Mouse (Mus musculus) MEL-GATA-1-ER (cell line): ENCODE measurements around the gene Camsap2.

ENCODE experiments used
- DNase-seq: peaks from one replicate; pipeline ENCODE4 v3.0.0-alpha.2; 2012; ENCODE audit warnings: low read depth; ENCODE audit errors: extremely low read depth

The Camsap2 gene

GRCm38 (mm10) chr1:136345454-136346372 lies at the start of gene Camsap2:
Gene Camsap2 (minus strand): TSS chr1:136346104.
- peak; percentile 62 for DNase-seq

- DNase-seq = peak; percentile 35
Measured at GRCm38 (mm10) chr1:136395073-136395472, 49.2 kb upstream of the Camsap2 start.

- peak; percentile 44 for DNase-seq
Measured at GRCm38 (mm10) chr1:136394506-136394905, 48.6 kb upstream of the Camsap2 start.

DNA sequence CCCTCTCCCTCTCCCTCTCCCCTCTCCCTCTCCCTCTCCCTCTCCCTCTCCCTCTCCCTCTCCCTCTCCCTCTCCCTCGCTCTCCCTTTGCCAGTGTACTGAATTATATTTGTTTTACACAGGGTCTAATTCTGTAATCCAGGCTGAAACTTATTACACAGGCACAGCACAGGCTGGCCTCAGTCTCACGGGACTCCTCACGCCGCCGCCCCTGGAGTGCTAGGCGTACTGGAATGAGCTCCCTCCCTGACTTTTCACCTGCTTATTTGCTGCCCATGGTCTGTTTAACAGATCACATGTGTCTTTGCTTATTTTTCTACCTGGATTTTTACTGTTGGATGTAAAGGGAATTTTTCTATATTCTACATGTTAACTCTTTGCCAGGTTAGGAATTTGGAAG lies 41.0 kb upstream of the Camsap2 start:
- no peak for DNase-seq

GRCm38 (mm10) chr1:136381583-136381982 lies 35.7 kb upstream of the Camsap2 start:
- DNase-seq = no peak

- no peak for DNase-seq
Measured at GRCm38 (mm10) chr1:136381169-136381568, 35.3 kb upstream of the Camsap2 start.

GRCm38 (mm10) chr1:136380606-136381005 lies 34.7 kb upstream of the Camsap2 start:
- no peak for DNase-seq

- DNase-seq = no peak
Measured at GRCm38 (mm10) chr1:136380161-136380560, 34.3 kb upstream of the Camsap2 start.

GRCm38 (mm10) chr1:136379261-136379660 lies 33.4 kb upstream of the Camsap2 start:
- no peak for DNase-seq

DNA sequence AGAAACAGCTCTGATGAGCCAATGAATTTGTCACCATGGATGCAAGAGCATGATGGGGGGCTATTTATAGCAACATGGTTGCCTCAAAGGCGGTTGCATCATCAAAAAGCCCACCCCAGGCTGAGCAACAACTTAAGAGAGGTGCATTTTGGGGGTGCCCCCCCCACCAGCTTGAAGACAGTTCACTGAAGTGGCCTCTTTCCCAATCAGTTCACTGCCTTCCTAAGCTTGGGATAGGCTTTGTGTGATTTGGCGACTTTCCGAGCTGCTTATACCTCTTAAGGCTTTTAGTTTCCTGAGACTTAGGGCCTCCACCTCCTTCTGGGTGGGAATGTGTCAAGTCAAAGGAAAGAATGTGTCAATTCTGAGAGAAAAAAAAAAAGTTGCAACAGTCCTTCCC lies 20.1 kb upstream of the Camsap2 start:
- DNase-seq = no peak

- no peak for DNase-seq
Measured at GRCm38 (mm10) chr1:136364711-136365110, 18.8 kb upstream of the Camsap2 start.

GRCm38 (mm10) chr1:136363035-136363434 lies 17.1 kb upstream of the Camsap2 start:
- no peak for DNase-seq

GRCm38 (mm10) chr1:136362567-136362966 lies 16.7 kb upstream of the Camsap2 start:
- DNase-seq = no peak

DNA sequence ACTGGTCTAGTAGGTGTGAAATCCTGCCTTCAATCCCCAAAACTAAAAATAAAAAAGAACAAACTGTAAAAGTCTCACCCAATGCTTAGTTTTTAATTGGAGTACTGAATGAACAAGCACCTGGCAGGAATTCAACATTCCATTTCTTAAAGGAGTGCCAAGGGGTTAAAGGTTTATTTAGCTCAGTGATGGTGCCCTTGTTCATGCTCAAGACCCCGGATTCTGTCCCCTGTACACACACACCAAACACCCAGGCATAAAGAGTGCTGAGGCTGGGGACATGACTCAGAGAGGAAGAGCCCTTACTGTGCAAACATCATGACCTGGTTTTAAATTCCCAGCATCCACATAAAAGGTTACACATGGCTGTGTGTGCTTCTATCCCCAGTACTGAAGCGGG lies 15.5 kb upstream of the Camsap2 start:
- DNase-seq = no peak

DNA sequence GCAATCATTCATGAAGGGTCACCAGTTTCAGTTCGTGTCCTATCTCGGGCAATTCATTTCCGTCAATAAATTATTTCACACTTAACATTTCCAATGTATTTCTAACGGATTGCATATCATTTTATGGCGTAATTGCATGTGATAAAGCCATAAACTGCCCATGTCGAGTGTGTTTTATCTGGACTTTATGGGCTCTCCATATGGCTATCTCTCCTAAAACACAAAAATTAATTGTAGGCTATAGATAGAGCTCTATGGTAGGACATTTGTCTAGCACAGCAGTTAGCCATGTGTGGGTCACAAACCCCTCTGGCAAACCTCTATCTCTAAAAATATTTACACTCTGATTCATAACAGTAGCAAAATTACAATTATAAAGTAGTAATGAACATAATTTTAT lies 15.0 kb upstream of the Camsap2 start:
- DNase-seq = no peak

GRCm38 (mm10) chr1:136358841-136359360 lies 13.0 kb upstream of the Camsap2 start:
- DNase-seq = no peak

DNA sequence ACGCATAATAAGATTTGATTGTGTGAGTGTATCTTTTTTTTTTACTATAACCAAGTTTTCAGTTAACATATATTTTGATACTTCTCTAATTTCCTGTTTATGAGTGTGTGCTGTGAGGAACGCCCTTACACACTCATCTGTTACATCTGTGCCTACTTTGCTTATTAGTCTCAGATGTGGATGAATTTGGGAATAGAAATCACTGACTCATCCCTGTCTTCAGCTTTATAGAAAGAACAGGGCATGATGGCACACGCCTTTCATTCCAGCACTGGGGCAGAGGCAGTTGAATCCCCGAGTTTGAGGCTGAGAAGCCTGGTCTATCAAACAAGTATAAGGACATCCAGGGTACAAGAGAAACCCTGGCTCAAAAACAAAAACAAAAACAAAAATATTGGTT lies 9.7 kb upstream of the Camsap2 start:
- DNase-seq = no peak

DNA sequence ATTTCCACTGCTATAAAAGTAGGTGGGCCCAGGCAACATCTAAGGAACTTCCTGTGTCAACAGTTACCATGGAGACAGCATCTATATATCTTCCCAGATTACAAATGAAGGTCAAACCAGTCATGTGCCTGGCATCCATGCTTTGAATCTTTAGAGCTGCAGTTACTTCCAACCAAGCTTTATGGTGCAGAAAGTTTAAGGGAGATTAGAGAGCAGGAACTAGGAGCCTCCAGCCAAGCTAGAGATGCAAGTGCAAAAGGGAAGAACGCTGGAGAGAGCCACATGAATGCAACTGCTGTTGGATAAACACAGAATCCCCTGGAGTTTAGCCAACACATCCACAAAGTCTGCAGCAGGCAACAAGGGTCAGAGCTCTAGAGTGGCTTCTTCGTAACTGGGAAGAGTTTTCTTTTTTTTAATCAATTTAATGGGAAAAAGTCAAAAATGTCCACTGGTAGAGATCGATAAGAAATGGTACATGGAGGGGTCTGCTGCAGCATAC lies 4.8 kb upstream of the Camsap2 start:
- no peak for DNase-seq

DNA sequence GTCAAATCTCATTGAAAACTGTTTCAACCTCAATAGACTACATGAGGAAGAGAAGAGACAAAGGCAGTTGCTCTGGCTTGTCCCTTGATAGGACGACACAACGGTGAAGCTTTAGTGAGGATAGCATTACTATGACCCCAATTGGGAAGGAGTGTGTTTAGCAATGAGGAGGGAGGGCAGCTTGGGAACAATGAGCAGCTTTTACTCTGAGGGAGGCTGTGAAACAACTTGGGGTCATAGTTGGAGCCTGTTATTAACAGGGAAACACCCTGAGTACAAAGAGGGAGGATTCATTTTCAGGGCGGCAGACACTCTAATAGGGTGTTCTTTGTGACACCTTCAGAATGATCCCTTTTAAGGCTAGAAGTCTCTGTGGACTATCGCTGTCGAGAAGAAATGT lies 2.2 kb upstream of the Camsap2 start:
- no peak for DNase-seq

GRCm38 (mm10) chr1:136347140-136347539 lies 1.2 kb upstream of the Camsap2 start:
- no peak for DNase-seq

GRCm38 (mm10) chr1:136346373-136347035 lies 600 bp upstream of the Camsap2 start:
- DNase-seq = no peak

DNA sequence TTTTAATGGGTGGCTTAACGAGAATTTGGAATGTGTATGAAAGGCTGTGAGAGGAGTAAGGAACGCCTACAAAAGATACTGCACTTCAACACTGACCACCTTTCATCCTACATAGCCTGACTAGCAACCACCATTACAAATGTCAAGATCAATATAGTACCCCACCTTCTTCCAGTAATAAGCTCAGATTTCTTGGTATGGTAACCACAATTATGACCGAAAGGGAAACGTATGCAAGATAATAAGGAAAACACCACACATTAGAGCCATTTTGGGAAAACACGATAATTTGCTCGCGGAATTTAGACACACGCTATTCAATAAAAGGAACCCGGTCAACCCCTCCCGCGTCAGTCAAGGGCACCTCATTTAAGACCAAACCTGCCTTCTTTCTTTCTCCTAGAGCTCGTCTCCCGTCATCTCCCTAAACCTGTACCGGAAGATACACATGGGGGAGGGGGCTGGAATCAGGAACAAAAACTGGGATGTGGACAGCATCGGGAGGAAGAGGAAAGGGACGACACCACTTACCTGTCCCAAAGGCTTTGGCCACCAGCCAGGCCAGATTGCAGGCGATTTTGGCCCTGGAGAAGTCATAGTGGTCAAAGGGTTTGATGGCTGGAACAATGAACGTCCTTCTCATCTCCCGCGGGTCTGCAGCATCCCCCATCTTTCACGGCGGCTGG lies 993 bp downstream of the Camsap2 start:
- no peak for DNase-seq
